Mouse (Mus musculus) forelimb bud, embryonic 11.5 days (tissue): ENCODE measurements at regions not wholly inside any gene's neighbourhood (a gene's known extent, or its start where the extent isn't known, plus 50 kb on each side); places are given as distances from the start of the nearest gene placed in this dataset.
A peak's percentile ranks its signal among the peaks of the same experiment; 100 is the strongest.

Experiments
- DNase-seq: peaks from one replicate; pipeline ENCODE4 v3.0.0-alpha.2; 2012; ENCODE audit warnings: low read depth, low spot score

- no peak for DNase-seq
These were observed 226.1 kb upstream of the BB014433 start for GRCm38 (mm10) chr8:15271793-15272587.

DNA sequence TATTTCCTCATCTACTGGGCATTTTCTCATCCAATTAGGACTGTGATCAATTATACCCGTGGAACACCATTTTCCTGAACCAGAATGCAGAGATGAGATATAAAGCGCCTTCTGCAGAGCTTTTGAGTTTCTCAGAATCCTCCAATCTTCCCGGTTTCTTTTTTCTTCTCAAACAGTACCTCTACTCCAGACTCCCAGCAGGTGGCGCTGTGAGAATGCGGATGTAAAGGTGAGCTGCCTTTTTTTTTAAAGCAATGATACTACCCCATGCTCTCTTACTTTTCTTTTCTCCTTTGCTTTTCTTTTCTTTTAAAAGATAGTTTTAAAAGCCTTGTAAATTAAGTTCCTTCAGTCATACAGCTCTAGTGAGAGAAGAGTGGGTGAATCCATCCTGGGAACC, 224.4 kb upstream of the BB014433 start:
- DNase-seq, result peak; percentile 67

- DNase-seq, result no peak
These were observed 199.1 kb upstream of the BB014433 start for GRCm38 (mm10) chr8:15244770-15245485.

DNA sequence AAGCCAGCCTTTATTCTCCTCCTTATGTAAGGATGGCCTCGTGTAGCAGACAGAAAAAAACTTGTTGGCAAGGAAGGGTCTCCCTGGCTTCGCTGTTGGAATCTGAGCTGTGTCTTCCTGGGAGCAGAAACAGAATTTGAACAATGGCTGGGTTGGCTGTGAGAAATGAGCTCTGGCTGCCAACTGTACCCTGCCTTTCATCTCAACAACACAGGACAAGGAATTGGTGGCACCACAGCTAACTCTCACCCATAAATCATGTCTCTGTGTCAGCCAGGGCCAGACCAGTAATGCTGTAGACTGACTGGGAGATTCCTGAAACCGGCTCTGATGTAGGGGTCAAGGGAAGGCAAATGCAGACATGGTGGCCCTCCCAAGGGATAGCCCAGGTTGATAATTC, 189.5 kb upstream of the BB014433 start:
- no peak for DNase-seq

DNA sequence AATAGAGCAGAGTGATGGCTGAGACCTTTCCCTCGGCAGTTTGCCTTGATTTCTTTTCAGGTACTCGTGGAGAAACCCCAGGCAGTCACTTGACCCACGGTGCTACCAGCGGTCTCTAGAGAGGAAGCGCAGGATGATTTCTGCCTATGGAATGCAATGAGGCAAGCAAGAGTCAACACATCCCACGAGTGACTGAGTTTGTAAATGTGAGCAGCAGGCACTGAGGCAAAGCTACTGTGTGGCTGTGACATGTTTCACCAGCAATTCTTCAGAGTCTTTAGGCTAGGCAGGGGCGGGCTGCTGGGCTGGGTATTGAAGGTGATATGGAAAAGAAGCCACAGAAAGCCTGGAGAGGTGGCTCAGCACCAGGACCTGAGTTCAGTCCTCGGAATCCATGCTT, 187.4 kb upstream of the BB014433 start:
- DNase-seq, result no peak

DNA sequence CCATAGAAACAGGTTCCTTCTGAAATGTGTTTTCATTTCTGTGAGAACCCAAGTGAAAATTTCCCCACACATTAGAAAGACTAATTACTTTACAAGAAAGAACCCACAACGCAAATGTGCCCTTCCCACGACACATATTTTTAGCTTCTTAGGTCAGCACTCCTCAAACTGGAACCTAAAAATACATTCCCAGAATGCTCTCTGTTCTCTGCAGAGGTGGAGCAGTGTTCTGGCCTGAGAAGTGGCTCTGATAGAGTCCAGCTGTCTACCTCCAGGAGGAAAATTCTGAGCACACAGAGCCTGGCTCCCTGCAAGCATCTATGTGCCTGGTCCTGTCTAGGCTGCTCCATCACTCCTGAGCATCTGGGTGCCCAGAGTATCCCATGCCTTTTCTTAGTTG, 184.3 kb upstream of the BB014433 start:
- no peak for DNase-seq

GRCm38 (mm10) chr8:15221211-15221912, 175.5 kb upstream of the BB014433 start:
- DNase-seq, result peak; percentile 63

DNA sequence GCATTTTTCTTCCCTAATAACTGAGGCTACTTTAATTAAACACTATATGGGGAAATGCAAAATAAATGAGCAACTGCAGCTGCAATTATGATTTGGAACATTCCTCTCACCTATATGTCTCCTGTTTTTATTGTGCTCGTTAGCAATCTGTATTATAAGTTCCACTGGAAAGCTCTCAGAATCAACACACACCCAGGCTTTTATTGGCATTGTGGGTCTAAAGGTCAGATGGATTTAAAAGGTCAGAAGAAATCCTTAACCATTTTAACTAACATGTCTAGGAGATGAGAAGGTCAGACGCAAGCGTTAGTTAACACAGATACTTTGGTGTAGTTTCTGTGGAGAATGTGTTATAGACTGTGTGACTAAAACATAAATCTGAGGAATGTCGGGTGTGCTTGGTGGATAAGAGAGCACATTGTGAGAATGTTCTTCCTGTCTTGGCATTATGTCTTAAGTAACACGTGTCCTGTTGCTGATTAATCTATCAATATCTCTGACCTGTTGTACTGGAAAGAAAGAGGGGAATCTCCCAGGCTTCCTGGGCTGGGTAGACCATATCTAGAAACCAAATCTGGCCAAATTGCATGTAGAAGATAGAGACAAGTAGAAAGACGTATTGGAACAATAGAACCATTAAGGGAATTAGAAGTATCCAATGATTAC, 164.1 kb upstream of the BB014433 start:
- DNase-seq, result no peak

DNA sequence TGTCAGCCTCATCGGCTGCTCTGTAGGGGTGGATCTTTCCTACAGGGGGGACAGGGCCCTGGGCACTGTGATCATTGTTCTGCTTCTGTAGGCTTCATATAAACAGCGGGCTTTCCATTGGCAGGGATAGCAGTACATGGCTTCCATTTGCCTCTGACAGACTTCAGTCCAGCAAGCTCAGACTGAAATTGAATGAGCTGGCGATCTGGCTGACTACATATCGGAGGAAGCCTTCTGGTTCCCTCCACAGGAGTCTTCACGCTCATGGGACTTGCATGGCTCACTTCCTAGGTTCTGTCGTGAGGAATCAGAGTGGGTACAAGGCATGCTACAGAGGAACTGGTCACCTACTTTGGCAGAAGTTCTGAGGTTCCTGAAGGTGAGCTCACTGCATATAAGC, 155.7 kb upstream of the BB014433 start:
- DNase-seq, result no peak

GRCm38 (mm10) chr8:15190708-15191107, 144.8 kb upstream of the BB014433 start:
- DNase-seq, result no peak

- no peak for DNase-seq
These were observed 143.3 kb upstream of the BB014433 start for GRCm38 (mm10) chr8:15189079-15189612.
